Mouse (Mus musculus): ENCODE results near the gene Prm3. TPM values are rescaled to one million over a fixed set of nuclear protein-coding genes. Genes with fewer than 3 reads are reported as not detected.

The Prm3 gene
- polyA plus RNA-seq, 1 experiment from 2014 or later, result not detected

DNA sequence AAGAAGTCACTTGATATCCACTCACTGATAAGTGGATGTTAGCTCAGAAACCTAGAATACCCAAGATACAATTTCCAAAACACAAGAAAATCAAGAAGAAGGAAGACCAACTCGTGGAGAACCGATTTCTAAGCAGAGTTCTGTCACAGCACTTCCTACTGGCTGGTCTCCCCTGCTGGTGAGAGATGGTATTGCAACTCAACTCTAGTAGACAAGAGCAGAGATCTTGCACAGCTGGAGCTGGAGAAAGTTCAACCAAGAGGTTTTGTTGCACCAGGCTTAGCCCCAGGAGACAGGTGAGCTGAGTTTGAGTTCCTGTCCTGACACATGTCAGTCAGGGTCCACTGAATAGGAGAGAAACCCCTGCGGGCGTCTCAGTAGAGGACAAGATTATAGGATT lies 23.6 kb downstream of the Prm3 start:
- no peaks in the 10 kb centered on the region for H3K36me3 ChIP-seq
- no peak for ATAC-seq (ENCODE audit: insufficient number of reproducible peaks, insufficient read depth, low FRiP score, low TSS enrichment)
- no peak overlapping the region for H3K9ac ChIP-seq
- no peaks in the 10 kb centered on the region for H3K9me3 ChIP-seq
- peaks cover 11% of the 10 kb centered on the region; the same call in 1 of the 2 replicates for H3K4me1 ChIP-seq
- H3K27me3 ChIP-seq, result 0 out of 2 replicates have a peak, but pooled peaks cover 4% of the 10 kb centered on the region
- H3K4me3 ChIP-seq, result no peak overlapping the region
- no peak overlapping the region for H3K27ac ChIP-seq
- no peak overlapping the region for H3K4me2 ChIP-seq (replicated peaks)
- WGBS, result 40% methylated on average over 4 of the region's 4 CpGs

DNA sequence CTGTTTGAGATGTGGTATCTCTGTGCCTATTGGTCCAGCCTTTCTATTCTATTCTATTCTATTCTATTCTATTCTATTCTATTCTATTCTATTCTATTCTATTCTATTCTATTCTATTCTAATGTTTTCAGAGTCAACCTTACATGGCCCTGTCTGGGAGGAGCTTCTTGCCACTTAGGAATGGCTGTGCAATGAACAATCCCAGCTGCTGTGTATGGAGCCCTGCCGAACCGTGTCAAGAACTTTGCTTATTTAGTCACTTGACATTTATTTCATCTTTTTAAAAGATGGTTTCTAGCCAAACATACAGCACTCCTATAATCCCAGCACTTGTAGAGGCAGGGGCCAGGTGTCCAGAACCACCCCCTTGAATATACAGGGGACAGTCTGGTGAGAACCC lies 26.4 kb downstream of the Prm3 start:
- Histone ChIP-seq H3K4me2 (replicated peaks) (no peak overlapping the region), H3K9ac (no peak overlapping the region), H3K27ac (no peak overlapping the region), H3K27me3 (0 out of 2 replicates have a peak, but pooled peaks cover 4% of the 10 kb centered on the region), H3K4me3 (no peak overlapping the region), H3K9me3 (no peaks in the 10 kb centered on the region), H3K36me3 (no peaks in the 10 kb centered on the region), H3K4me1 (no peaks in the 10 kb centered on the region)
- ATAC-seq (ENCODE audit: insufficient number of reproducible peaks, insufficient read depth, low FRiP score, low TSS enrichment), result no peak
- 70% methylated on average over 2 of the region's 2 CpGs for WGBS

DNA sequence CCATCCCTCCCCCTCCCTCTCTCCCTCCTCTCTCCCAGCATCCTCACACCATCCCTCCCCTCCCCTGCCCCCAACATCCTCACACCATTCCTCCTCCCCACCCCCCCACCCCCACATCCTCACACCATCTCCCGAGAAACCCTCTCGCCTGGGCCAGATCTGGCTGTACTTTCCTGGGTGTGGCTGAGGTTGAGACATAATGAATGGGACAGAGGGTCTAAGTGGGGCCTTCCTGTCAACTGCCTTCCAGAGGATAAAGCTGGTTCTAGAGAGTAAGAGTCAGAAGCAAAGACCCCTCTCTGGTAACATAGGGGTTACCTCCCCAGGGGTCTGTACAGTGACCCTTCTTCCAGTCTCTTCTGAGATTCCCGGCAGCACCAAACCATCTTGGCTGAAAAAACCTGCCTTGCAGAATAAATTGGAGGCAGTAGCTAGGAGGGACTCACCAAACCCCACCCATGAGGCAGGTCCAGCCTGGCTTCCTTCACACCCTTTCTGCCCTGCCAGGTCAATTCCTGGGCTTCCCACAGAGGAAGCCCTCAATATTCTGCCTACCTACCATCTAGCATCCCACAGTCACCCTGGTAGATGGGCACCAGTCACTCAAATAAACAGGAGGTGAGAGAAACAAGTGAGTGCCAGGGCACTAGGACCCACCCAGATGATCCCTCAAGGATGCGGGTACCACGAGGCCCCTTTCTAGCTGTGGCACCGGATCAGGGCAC lies 27.0 kb downstream of the Prm3 start:
- H3K36me3 ChIP-seq, result no peaks in the 10 kb centered on the region
- no peak overlapping the region for H3K4me3 ChIP-seq
- 66% methylated on average over 6 of the region's 6 CpGs for WGBS
- H3K4me2 ChIP-seq (replicated peaks), result no peak overlapping the region
- H3K27me3 ChIP-seq, result 0 out of 2 replicates have a peak, but pooled peaks cover 3% of the 10 kb centered on the region
- H3K9me3 ChIP-seq, result no peaks in the 10 kb centered on the region
- no peaks in the 10 kb centered on the region for H3K4me1 ChIP-seq
- no peak overlapping the region for H3K27ac ChIP-seq
- ATAC-seq (ENCODE audit: insufficient number of reproducible peaks, insufficient read depth, low FRiP score, low TSS enrichment), result no peak
- H3K9ac ChIP-seq, result no peak overlapping the region

GRCm38 (mm10) chr16:10762569-10763180 lies 28.0 kb downstream of the Prm3 start:
- no peaks in the 10 kb centered on the region for H3K9me3 ChIP-seq
- no peak overlapping the region for H3K4me3 ChIP-seq
- H3K9ac ChIP-seq, result no peak overlapping the region
- ATAC-seq (ENCODE audit: insufficient number of reproducible peaks, insufficient read depth, low FRiP score, low TSS enrichment), result no peak
- H3K36me3 ChIP-seq, result no peaks in the 10 kb centered on the region
- H3K4me2 ChIP-seq (replicated peaks), result no peak overlapping the region
- WGBS, result 70% methylated on average over 5 of the region's 5 CpGs
- H3K27me3 ChIP-seq, result no peaks in the 10 kb centered on the region
- H3K27ac ChIP-seq, result no peak overlapping the region
- H3K4me1 ChIP-seq, result no peaks in the 10 kb centered on the region

GRCm38 (mm10) chr16:10761182-10761581 lies 29.5 kb downstream of the Prm3 start:
- 57% methylated on average over 8 of the region's 8 CpGs for WGBS
- no peak for ATAC-seq (ENCODE audit: insufficient number of reproducible peaks, insufficient read depth, low FRiP score, low TSS enrichment)

DNA sequence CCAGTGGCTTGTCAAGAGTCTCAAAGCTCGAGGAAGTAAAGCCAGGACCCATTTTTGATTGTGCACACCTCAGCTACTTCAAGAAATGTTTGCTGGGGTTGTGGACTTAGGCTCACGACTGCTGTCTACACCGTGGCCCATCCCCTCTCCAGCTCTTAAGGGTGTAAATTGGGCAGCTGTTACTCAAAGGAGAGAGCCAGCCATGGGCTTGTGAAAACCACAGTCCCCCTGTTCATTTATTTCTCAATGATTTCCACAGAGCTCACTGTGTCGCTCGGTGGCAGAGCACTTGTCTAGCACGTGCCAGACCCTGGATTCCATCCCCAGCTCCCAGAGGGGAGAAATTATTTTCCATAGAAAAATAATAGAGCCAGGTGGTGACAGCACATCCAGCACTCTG lies 34.5 kb downstream of the Prm3 start:
- 74% methylated on average over 6 of the region's 6 CpGs for WGBS
- H3K4me1 ChIP-seq, result no peaks in the 10 kb centered on the region
- H3K9ac ChIP-seq, result no peak overlapping the region
- H3K36me3 ChIP-seq, result no peaks in the 10 kb centered on the region
- H3K9me3 ChIP-seq, result no peaks in the 10 kb centered on the region
- no peak overlapping the region for H3K4me3 ChIP-seq
- no peaks in the 10 kb centered on the region for H3K27me3 ChIP-seq
- ATAC-seq (ENCODE audit: insufficient number of reproducible peaks, insufficient read depth, low FRiP score, low TSS enrichment), result no peak
- no peak overlapping the region for H3K4me2 ChIP-seq (replicated peaks)
- no peak overlapping the region for H3K27ac ChIP-seq

More at GRCm38 (mm10) chr16:10761182-10761581, 29.5 kb downstream of the Prm3 start:
- no peaks in the 10 kb centered on the region for H3K9me3 ChIP-seq
- H3K9ac ChIP-seq, result no peak overlapping the region
- no peaks in the 10 kb centered on the region for H3K27me3 ChIP-seq
- H3K36me3 ChIP-seq, result no peaks in the 10 kb centered on the region
- H3K27ac ChIP-seq, result no peak overlapping the region
- no peak overlapping the region for H3K4me3 ChIP-seq
- no peak overlapping the region for H3K4me2 ChIP-seq (replicated peaks)
- H3K4me1 ChIP-seq, result no peaks in the 10 kb centered on the region

DNA sequence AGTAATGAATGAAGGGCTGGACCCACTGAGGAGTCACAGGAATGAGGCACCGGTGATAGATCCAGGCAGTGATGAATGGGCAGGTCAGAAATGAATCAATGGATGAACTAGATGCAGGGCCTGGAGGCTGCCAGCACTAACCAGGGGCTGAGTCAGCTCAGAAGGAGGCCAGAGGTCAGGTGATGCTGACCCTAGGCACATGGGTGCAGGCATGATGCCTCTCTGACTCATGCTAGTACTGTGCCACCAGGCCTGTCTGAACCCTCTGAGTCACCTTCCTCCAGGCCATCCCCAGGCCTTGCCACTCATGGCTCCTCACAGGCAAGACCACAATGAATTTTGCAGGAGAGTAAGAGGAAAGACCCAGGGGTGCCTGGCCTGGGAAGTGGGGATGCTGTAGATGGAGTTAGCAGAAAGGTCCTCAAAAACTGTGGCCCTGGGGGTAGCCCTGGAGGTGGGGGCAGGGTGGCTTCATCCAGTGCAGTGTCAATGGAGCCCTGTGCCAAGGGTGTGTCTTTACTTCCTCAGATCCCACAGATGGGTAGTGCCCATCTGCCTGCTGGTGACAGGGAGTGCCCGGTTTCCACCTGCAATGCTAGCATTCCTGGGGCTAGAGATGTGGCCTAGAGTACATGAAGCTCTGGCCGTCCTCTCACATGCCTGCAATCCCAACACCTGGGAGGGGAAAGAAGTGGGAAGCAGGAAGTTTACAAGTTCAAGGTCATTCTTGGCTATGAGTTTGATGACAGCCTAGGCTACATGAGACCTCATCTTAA lies 36.0 kb downstream of the Prm3 start:
- Histone ChIP-seq H3K27ac (no peak overlapping the region), H3K36me3 (no peaks in the 10 kb centered on the region), H3K4me3 (no peak overlapping the region), H3K9ac (no peak overlapping the region), H3K4me1 (no peaks in the 10 kb centered on the region), H3K9me3 (no peaks in the 10 kb centered on the region), H3K27me3 (no peaks in the 10 kb centered on the region), H3K4me2 (replicated peaks) (no peak overlapping the region)
- ATAC-seq (ENCODE audit: insufficient number of reproducible peaks, insufficient read depth, low FRiP score, low TSS enrichment), result no peak
- WGBS, result 88% methylated on average over 3 of the region's 3 CpGs

DNA sequence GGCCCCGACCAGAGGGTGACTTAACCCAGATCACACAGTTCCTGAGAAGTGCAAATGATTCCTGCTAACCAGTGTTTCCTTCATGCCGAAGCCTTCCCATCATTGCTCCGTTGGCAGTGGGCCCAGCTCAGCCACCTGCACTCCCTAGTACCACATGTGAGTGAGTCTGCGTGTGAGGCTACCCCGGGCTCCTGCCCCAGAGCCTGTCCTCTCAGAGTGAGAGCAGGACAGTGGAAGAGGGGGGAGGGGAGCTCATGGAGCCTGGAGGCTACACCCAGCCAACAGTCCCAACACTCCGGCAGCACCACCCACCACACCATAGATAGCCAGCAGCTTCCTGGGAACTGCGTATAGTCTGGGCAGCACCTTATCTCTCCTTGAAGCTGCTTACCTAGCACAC lies 40.9 kb downstream of the Prm3 start:
- no peak overlapping the region for H3K27ac ChIP-seq
- no peak overlapping the region for H3K4me3 ChIP-seq
- H3K4me2 ChIP-seq (replicated peaks), result no peak overlapping the region
- no peaks in the 10 kb centered on the region for H3K27me3 ChIP-seq
- no peaks in the 10 kb centered on the region for H3K36me3 ChIP-seq
- no peaks in the 10 kb centered on the region for H3K9me3 ChIP-seq
- peak; percentile 68; the same call in 1 of the 2 replicates for ATAC-seq (ENCODE audit: insufficient number of reproducible peaks, insufficient read depth, low FRiP score, low TSS enrichment)
- no peak overlapping the region for H3K9ac ChIP-seq
- WGBS, result 61% methylated on average over 7 of the region's 7 CpGs
- 0 out of 2 replicates have a peak, but pooled peaks cover 3% of the 10 kb centered on the region for H3K4me1 ChIP-seq

- no peak for ATAC-seq (ENCODE audit: insufficient number of reproducible peaks, insufficient read depth, low FRiP score, low TSS enrichment)
- H3K27me3 ChIP-seq, result no peaks in the 10 kb centered on the region
- 0 out of 2 replicates have a peak, but pooled peaks cover 3% of the 10 kb centered on the region for H3K4me1 ChIP-seq
- no peak overlapping the region for H3K4me2 ChIP-seq (replicated peaks)
- WGBS, result 65% methylated on average over 7 of the region's 7 CpGs
- no peak overlapping the region for H3K9ac ChIP-seq
- no peak overlapping the region for H3K27ac ChIP-seq
- H3K4me3 ChIP-seq, result no peak overlapping the region
- no peaks in the 10 kb centered on the region for H3K36me3 ChIP-seq
- no peaks in the 10 kb centered on the region for H3K9me3 ChIP-seq
These were observed 41.5 kb downstream of the Prm3 start for GRCm38 (mm10) chr16:10749226-10749625.

DNA sequence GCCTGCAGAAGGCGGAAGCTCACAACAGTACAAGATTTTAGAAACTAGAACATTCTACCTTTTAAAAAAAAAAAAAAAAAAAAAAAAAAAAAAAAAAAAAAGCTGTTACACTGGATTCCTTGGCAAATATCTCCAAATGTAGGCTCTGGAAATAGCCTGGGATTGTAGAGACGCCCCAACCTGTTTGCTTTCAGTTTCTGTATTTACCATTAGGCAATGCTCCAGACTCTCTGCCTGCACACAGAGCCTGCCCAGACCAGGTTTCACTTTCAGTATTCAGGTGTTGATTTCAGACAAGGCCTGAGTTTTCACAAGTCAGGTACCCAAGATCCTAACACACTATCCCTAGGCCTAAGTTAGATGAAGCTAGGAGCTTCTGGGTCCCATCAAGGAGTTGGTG lies 49.6 kb downstream of the Prm3 start:
- 85% methylated on average over 2 of the region's 2 CpGs for WGBS
- Histone ChIP-seq H3K4me3 (no peak overlapping the region), H3K9ac (no peak overlapping the region), H3K4me2 (replicated peaks) (no peak overlapping the region), H3K27ac (no peak overlapping the region), H3K27me3 (no peaks in the 10 kb centered on the region), H3K9me3 (no peaks in the 10 kb centered on the region), H3K4me1 (peaks cover 10% of the 10 kb centered on the region; the same call in 1 of the 2 replicates), H3K36me3 (0 out of 2 replicates have a peak, but pooled peaks cover 5% of the 10 kb centered on the region)
- ATAC-seq (ENCODE audit: insufficient number of reproducible peaks, insufficient read depth, low FRiP score, low TSS enrichment), result no peak

Data from embryonic facial prominence, embryonic 12.5 days (tissue).